Mouse (Mus musculus): ENCODE measurements around the gene B3gat2. TPM values are rescaled to one million over a fixed set of nuclear protein-coding genes. Genes with fewer than 3 reads are reported as not detected.

Gene B3gat2
- polyA plus RNA-seq, 1 experiment, result 0.22 TPM

GRCm38 (mm10) chr1:23826887-23827758 lies 65.6 kb downstream of the B3gat2 start:
- Histone ChIP-seq H3K36me3 (ENCODE audit: control insufficient read depth, insufficient read depth) (no peaks in the 10 kb centered on the region), H3K4me3 (no peak overlapping the region), H3K27me3 (ENCODE audit: control insufficient read depth, insufficient read depth, insufficient read length) (no peaks in the 10 kb centered on the region), H3K79me2 (ENCODE audit: control insufficient read depth, insufficient read depth) (no peaks in the 10 kb centered on the region), H3K4me2 (ENCODE audit: low read depth) (no peak overlapping the region), H3ac (ENCODE audit: control insufficient read depth, insufficient read length) (no peak overlapping the region)
- no peak for TF ChIP-seq REST (IDR thresholded peaks at IDR 0.05; ENCODE audit: insufficient read depth, insufficient read length)
- TF ChIP-seq POLR2A (IDR thresholded peaks at IDR 0.05; ENCODE audit: insufficient read length, low read depth), result no peak
- TF ChIP-seq MYOG (IDR thresholded peaks at IDR 0.05; ENCODE audit: control insufficient read depth in 1 of 3, insufficient read depth in 1 of 3, insufficient read length in 2 of 3, low read depth in 2 of 3), result no peak
- no peak for TF ChIP-seq MYOD1 (IDR thresholded peaks at IDR 0.05; ENCODE audit: control insufficient read depth in 1 of 3, insufficient read length in 2 of 3, low read depth in 2 of 3)
- no peak for TF ChIP-seq E2F4 (IDR thresholded peaks at IDR 0.05; ENCODE audit: insufficient read depth)
- no peak for TF ChIP-seq POLR2AphosphoS2 (IDR thresholded peaks at IDR 0.05; ENCODE audit: insufficient read length, low read depth)
- no peak for TF ChIP-seq MAX (IDR thresholded peaks at IDR 0.05; ENCODE audit: low read depth)
- TF ChIP-seq TCF3 (IDR thresholded peaks at IDR 0.05; ENCODE audit: insufficient read length, low read depth), result no peak
- TF ChIP-seq CEBPB (IDR thresholded peaks at IDR 0.05; ENCODE audit: insufficient read depth, poor library complexity, severe bottlenecking), result no peak

- Histone ChIP-seq H3ac (ENCODE audit: control insufficient read depth, insufficient read length) (no peak overlapping the region), H3K79me2 (ENCODE audit: control insufficient read depth, insufficient read depth) (no peaks in the 10 kb centered on the region)
- no peak for TF ChIP-seq REST (IDR thresholded peaks at IDR 0.05; ENCODE audit: insufficient read depth, insufficient read length)
- no peak for TF ChIP-seq SRF (IDR thresholded peaks at IDR 0.05; ENCODE audit: control insufficient read depth, insufficient read length, low read depth)
- TF ChIP-seq TCF12 (IDR thresholded peaks at IDR 0.05; ENCODE audit: insufficient read depth, poor library complexity, severe bottlenecking), result no peak
- TF ChIP-seq MYOG (IDR thresholded peaks at IDR 0.05; ENCODE audit: control insufficient read depth in 1 of 3, insufficient read depth in 1 of 3, insufficient read length in 2 of 3, low read depth in 2 of 3), result no peak
- no peak for TF ChIP-seq E2F4 (IDR thresholded peaks at IDR 0.05; ENCODE audit: insufficient read depth)
- TF ChIP-seq CEBPB (IDR thresholded peaks at IDR 0.05; ENCODE audit: insufficient read depth, poor library complexity, severe bottlenecking), result no peak
- TF ChIP-seq TCF3 (IDR thresholded peaks at IDR 0.05; ENCODE audit: insufficient read length, low read depth), result no peak
- TF ChIP-seq POLR2A (IDR thresholded peaks at IDR 0.05; ENCODE audit: insufficient read length, low read depth), result no peak
- no peak for TF ChIP-seq USF1 (IDR thresholded peaks at IDR 0.05; ENCODE audit: low read depth)
- TF ChIP-seq MAX (IDR thresholded peaks at IDR 0.05; ENCODE audit: low read depth), result no peak
- no peak for TF ChIP-seq MYOD1 (IDR thresholded peaks at IDR 0.05; ENCODE audit: control insufficient read depth in 1 of 3, insufficient read length in 2 of 3, low read depth in 2 of 3)
- TF ChIP-seq POLR2AphosphoS2 (IDR thresholded peaks at IDR 0.05; ENCODE audit: insufficient read length, low read depth), result no peak
Measured at GRCm38 (mm10) chr1:23834246-23834645, 72.7 kb downstream of the B3gat2 start.

GRCm38 (mm10) chr1:23834819-23835218 lies 73.3 kb downstream of the B3gat2 start:
- Histone ChIP-seq H3K4me3 (no peak overlapping the region), H3K36me3 (ENCODE audit: control insufficient read depth, insufficient read depth) (no peaks in the 10 kb centered on the region), H3ac (ENCODE audit: control insufficient read depth, insufficient read length) (no peak overlapping the region), H3K27me3 (ENCODE audit: control insufficient read depth, insufficient read depth, insufficient read length) (no peaks in the 10 kb centered on the region), H3K4me2 (ENCODE audit: low read depth) (no peak overlapping the region), H3K79me2 (ENCODE audit: control insufficient read depth, insufficient read depth) (no peaks in the 10 kb centered on the region)
- TF ChIP-seq POLR2A (IDR thresholded peaks at IDR 0.05; ENCODE audit: insufficient read length, low read depth), result no peak
- TF ChIP-seq MYOD1 (IDR thresholded peaks at IDR 0.05; ENCODE audit: control insufficient read depth in 1 of 3, insufficient read length in 2 of 3, low read depth in 2 of 3), result no peak
- TF ChIP-seq TCF12 (IDR thresholded peaks at IDR 0.05; ENCODE audit: insufficient read depth, poor library complexity, severe bottlenecking), result no peak
- TF ChIP-seq MYOG (IDR thresholded peaks at IDR 0.05; ENCODE audit: control insufficient read depth in 1 of 3, insufficient read depth in 1 of 3, insufficient read length in 2 of 3, low read depth in 2 of 3), result no peak
- no peak for TF ChIP-seq USF1 (IDR thresholded peaks at IDR 0.05; ENCODE audit: low read depth)
- TF ChIP-seq SRF (IDR thresholded peaks at IDR 0.05; ENCODE audit: control insufficient read depth, insufficient read length, low read depth), result no peak

More at GRCm38 (mm10) chr1:23834246-23834645, 72.7 kb downstream of the B3gat2 start:
- Histone ChIP-seq H3K4me3 (no peak overlapping the region), H3K4me2 (ENCODE audit: low read depth) (no peak overlapping the region), H3K27me3 (ENCODE audit: control insufficient read depth, insufficient read depth, insufficient read length) (no peaks in the 10 kb centered on the region), H3K36me3 (ENCODE audit: control insufficient read depth, insufficient read depth) (no peaks in the 10 kb centered on the region)

GRCm38 (mm10) chr1:23836630-23837029 lies 75.1 kb downstream of the B3gat2 start:
- TF ChIP-seq MAX (IDR thresholded peaks at IDR 0.05; ENCODE audit: low read depth) (no peak), POLR2A (IDR thresholded peaks at IDR 0.05; ENCODE audit: insufficient read length, low read depth) (no peak), MYOD1 (IDR thresholded peaks at IDR 0.05; ENCODE audit: control insufficient read depth in 1 of 3, insufficient read length in 2 of 3, low read depth in 2 of 3) (no peak), POLR2AphosphoS2 (IDR thresholded peaks at IDR 0.05; ENCODE audit: insufficient read length, low read depth) (no peak), MYOG (IDR thresholded peaks at IDR 0.05; ENCODE audit: control insufficient read depth in 1 of 3, insufficient read depth in 1 of 3, insufficient read length in 2 of 3, low read depth in 2 of 3) (no peak), CEBPB (IDR thresholded peaks at IDR 0.05; ENCODE audit: insufficient read depth, poor library complexity, severe bottlenecking) (no peak), SRF (IDR thresholded peaks at IDR 0.05; ENCODE audit: control insufficient read depth, insufficient read length, low read depth) (no peak), TCF12 (IDR thresholded peaks at IDR 0.05; ENCODE audit: insufficient read depth, poor library complexity, severe bottlenecking) (no peak), E2F4 (IDR thresholded peaks at IDR 0.05; ENCODE audit: insufficient read depth) (no peak), TCF3 (IDR thresholded peaks at IDR 0.05; ENCODE audit: insufficient read length, low read depth) (no peak), REST (IDR thresholded peaks at IDR 0.05; ENCODE audit: insufficient read depth, insufficient read length) (no peak), USF1 (IDR thresholded peaks at IDR 0.05; ENCODE audit: low read depth) (no peak)

More at GRCm38 (mm10) chr1:23836630-23837029, 75.1 kb downstream of the B3gat2 start:
- H3K27me3 ChIP-seq (ENCODE audit: control insufficient read depth, insufficient read depth, insufficient read length), result no peaks in the 10 kb centered on the region
- H3K79me2 ChIP-seq (ENCODE audit: control insufficient read depth, insufficient read depth), result no peaks in the 10 kb centered on the region
- H3ac ChIP-seq (ENCODE audit: control insufficient read depth, insufficient read length), result no peak overlapping the region
- H3K36me3 ChIP-seq (ENCODE audit: control insufficient read depth, insufficient read depth), result no peaks in the 10 kb centered on the region
- H3K4me3 ChIP-seq, result no peak overlapping the region
- no peak overlapping the region for H3K4me2 ChIP-seq (ENCODE audit: low read depth)
